Mouse (Mus musculus) stomach, embryonic 15.5 days (tissue): ENCODE measurements around the gene Olfr1378. TPM values are rescaled to one million over a fixed set of nuclear protein-coding genes. Genes with fewer than 3 reads are reported as not detected.

Source experiments
- ATAC-seq: fragments of 200-750 bp; cut with Nextera tagmentation; 2 replicates; pipeline ENCODE4 v1.8.0; 2017; ENCODE audit warnings: low read depth, moderate number of reproducible peaks, moderate TSS enrichment; ENCODE audit not compliant: insufficient read depth, low FRiP score
- H3K27ac ChIP-seq: fragments of 300-500 bp; sonication (generic); 2 replicates; pipeline ENCODE4 v1.5.1; 2015; ENCODE audit warnings: mild to moderate bottlenecking, inconsistent platforms
- H3K27me3 ChIP-seq: fragments of 300-500 bp; sonication (generic); replicated peaks from 2 replicates; pipeline ENCODE4 v1.6.1; 2015; ENCODE audit warnings: inconsistent platforms
- H3K36me3 ChIP-seq: fragments of 300-500 bp; sonication (generic); 2 replicates; pipeline ENCODE4 v1.6.1; 2015; ENCODE audit warnings: inconsistent platforms
- H3K4me1 ChIP-seq: fragments of 300-500 bp; sonication (generic); 2 replicates; pipeline ENCODE4 v1.6.1; 2015; ENCODE audit warnings: inconsistent platforms
- H3K4me2 ChIP-seq: fragments of 300-500 bp; sonication (generic); 2 replicates; pipeline ENCODE4 v1.6.1; 2015; ENCODE audit warnings: mild to moderate bottlenecking, inconsistent platforms
- H3K4me3 ChIP-seq: fragments of 300-500 bp; sonication (generic); replicated peaks from 2 replicates; pipeline ENCODE4 v1.5.1; 2015; ENCODE audit warnings: inconsistent platforms
- H3K9ac ChIP-seq: fragments of 300-500 bp; sonication (generic); 2 replicates; pipeline ENCODE4 v1.6.1; 2015; ENCODE audit warnings: inconsistent platforms
- H3K9me3 ChIP-seq: fragments of 300-500 bp; sonication (generic); 2 replicates; pipeline ENCODE4 v1.6.1; 2016; ENCODE audit warnings: inconsistent platforms
- WGBS: fragments of 180-500 bp; shearing (Covaris S2); methylation state at CpG from one replicate; pipeline ENCODE4 v1.1.7; 2015; 5-methylcytosine and 5-hydroxymethylcytosine counted together
- polyA plus RNA-seq: library from polyadenylated mRNA; unstranded; fragments of >200 nt; fragmentation: Nextera tagmentation; extraction: Ambion mirVana; gene quantifications from 2 replicates; pipeline ENCODE4 v1.2.1, GENCODE M21; 2015

Gene Olfr1378
- polyA plus RNA-seq, 1 experiment from 2014 or later, result not detected

DNA sequence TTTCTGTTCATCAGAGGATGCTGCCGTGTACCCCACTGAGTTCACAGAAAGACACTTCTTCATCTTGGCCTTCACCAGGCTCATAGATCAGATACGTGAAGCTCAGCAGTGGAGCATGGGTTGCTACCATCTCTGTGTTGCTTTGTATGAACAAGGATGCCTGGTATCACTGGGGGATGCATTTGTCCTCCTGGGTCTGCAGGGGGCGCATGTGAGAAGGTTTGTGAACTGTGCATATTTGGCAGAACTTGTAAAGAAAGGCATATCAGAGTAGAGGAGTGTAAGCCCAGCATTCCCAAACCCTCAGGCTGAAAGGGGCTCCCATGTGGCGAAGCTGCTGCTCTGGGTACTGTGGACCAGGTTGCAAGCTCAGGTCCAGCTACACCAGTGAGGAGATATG, 10.9 kb downstream of the Olfr1378 start:
- Histone ChIP-seq H3K4me2 (no peak overlapping the region), H3K9ac (no peak overlapping the region), H3K9me3 (no peaks in the 10 kb centered on the region), H3K4me3 (no peak overlapping the region), H3K4me1 (no peaks in the 10 kb centered on the region), H3K27me3 (no peaks in the 10 kb centered on the region), H3K27ac (no peak overlapping the region), H3K36me3 (no peaks in the 10 kb centered on the region)
- no peak for ATAC-seq
- WGBS, result 70% methylated on average over 4 of the region's 4 CpGs

DNA sequence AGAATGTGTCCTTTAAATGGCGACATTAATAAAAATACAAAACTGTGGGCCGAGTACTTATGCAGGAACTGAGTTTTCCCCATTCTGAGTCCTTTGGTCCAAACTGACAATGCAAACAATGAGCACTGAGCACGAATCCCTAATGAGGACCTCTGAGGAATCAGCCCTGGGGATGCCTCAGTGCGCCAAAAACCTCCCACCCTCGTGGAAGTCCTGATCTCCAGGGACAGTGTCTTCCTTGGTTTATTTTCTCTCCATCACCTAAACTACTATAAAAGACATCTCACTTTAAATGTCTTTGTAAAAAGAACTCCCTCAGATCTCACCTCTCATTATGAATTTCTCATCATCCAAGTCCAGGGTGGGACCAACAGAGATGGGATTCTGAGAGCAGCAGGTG, 15.3 kb downstream of the Olfr1378 start, which contains the start of gene Olfr1377:
Olfr1377 (plus strand) TSS at position 301 of the 400 bp plus-strand sequence.
- Histone ChIP-seq H3K9ac (no peak within 1 kb of the TSS), H3K9me3 (no peaks in the 10 kb centered on the region), H3K36me3 (no peaks in the 10 kb centered on the region), H3K27me3 (no peaks in the 10 kb centered on the region), H3K4me1 (no peaks in the 10 kb centered on the region), H3K4me2 (no peak within 1 kb of the TSS), H3K4me3 (no peak within 1 kb of the TSS), H3K27ac (no peak within 1 kb of the TSS)
- no peak for ATAC-seq
- 70% methylated on average over 5 of the region's 5 CpGs for WGBS

DNA sequence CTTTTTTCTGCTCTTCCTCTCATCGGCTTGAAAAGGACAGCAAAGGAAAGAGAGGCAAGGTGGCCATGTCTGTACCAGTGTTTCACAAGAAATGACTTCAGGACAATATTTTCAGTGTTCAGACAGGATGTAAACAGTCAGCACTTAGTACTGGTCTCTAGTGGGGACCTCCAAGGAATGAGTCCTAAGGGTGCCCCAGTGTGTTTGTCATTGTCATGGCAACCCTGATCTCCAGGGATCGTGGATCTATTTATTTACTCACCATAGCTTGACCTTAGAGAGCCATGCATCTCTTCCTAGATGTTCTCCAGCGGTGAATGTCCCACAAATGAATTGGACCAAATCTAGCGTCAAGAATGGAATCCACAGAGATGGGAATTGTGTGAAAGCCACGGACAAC, 37.0 kb downstream of the Olfr1378 start, which contains the start of gene Olfr51:
Olfr51 (plus strand) TSS at position 301 of the 400 bp plus-strand sequence.
- Histone ChIP-seq H3K27ac (no peak within 1 kb of the TSS), H3K27me3 (no peaks in the 10 kb centered on the region), H3K4me1 (no peaks in the 10 kb centered on the region), H3K4me3 (no peak within 1 kb of the TSS), H3K9me3 (no peaks in the 10 kb centered on the region), H3K9ac (no peak within 1 kb of the TSS), H3K36me3 (no peaks in the 10 kb centered on the region), H3K4me2 (no peak within 1 kb of the TSS)
- 55% methylated on average over 5 of the region's 5 CpGs for WGBS
- no peak for ATAC-seq

DNA sequence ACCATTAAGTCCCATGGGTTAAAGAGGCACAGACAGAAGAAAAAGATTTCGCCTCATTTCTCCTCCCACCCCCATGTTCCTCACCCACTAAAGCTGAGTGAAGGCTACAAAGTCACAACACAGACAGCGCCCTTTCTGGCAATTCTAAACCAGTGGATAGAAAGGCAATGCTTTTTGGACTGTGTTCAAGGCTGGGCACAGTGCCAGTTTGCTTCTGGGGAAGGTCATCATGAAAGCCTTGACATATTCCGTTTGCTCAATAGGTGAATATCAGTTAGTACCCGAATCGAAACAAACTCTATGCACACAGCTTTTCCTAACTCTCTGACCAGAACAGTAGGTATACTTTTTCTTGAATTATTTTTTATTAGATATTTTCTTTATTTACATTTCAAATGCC, 45.5 kb downstream of the Olfr1378 start:
- Histone ChIP-seq H3K4me2 (no peak overlapping the region), H3K36me3 (no peaks in the 10 kb centered on the region), H3K9me3 (no peaks in the 10 kb centered on the region), H3K9ac (no peak overlapping the region), H3K27ac (no peak overlapping the region), H3K4me3 (no peak overlapping the region), H3K27me3 (no peaks in the 10 kb centered on the region), H3K4me1 (no peaks in the 10 kb centered on the region)
- 47% methylated on average over 5 of the region's 5 CpGs for WGBS
- peak; percentile 4; the same call in 1 of the 2 replicates for ATAC-seq

DNA sequence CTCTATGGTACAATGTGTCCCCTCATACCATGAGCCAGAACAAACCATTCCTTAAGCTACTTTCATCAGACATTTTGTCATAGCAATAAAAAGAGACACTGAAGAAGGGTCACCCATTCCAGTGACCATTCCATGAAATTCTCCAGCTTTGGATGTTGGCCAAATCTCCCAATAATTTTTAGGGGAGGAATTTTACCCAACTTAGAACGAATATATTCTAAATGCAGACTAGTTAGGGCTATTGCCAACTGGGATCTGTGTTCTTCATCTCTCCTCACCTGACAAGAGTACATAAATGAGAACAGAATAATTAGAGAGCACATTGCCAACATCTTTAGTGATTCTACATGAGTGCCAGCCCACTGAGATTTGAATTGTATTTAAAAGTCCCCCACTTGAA, 47.6 kb downstream of the Olfr1378 start, which contains the start of gene Olfr54:
Olfr54 (plus strand) TSS at position 301 of the 400 bp plus-strand sequence.
- no peaks in the 10 kb centered on the region for H3K4me1 ChIP-seq
- H3K9ac ChIP-seq, result no peak within 1 kb of the TSS
- H3K27me3 ChIP-seq, result no peaks in the 10 kb centered on the region
- no peaks in the 10 kb centered on the region for H3K36me3 ChIP-seq
- no peak within 1 kb of the TSS for H3K27ac ChIP-seq
- WGBS, result 56% methylated on average over 1 of the region's 1 CpGs
- H3K4me3 ChIP-seq, result no peak within 1 kb of the TSS
- no peak within 1 kb of the TSS for H3K4me2 ChIP-seq
- H3K9me3 ChIP-seq, result no peaks in the 10 kb centered on the region
- ATAC-seq, result no peak

DNA sequence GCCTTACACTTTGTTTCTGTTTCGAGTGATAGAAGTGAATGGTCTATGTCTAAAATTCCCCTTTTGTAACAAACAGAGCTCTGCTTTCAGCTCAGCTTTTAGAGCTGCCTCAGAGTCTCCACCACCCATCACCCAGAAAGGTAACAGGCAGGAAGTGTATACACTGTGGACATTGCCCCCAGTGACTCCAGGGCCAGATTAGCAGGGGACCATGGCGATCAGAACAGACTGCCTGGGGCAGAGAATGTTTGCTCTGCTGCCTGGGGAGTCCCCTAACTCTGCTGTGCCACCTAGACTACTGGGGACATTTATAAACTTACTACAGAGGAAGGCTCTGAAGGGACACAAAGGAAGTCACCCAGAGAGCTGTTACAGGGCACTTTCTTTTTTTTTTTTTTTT, 50.0 kb downstream of the Olfr1378 start:
- no peak overlapping the region for H3K4me2 ChIP-seq
- no peaks in the 10 kb centered on the region for H3K36me3 ChIP-seq
- no peak; the same call in 1 of the 2 replicates for ATAC-seq
- no peak overlapping the region for H3K4me3 ChIP-seq
- no peak overlapping the region for H3K9ac ChIP-seq
- no peaks in the 10 kb centered on the region for H3K27me3 ChIP-seq
- H3K9me3 ChIP-seq, result no peaks in the 10 kb centered on the region
- WGBS, result 49% methylated on average over 2 of the region's 2 CpGs
- no peak overlapping the region for H3K27ac ChIP-seq
- H3K4me1 ChIP-seq, result no peaks in the 10 kb centered on the region

Other genes starting within 250 kb of the Olfr1378 start
- gene Zfp354c, start 138.8 kb upstream of the Olfr1378 start, polyA plus RNA-seq, result 19.8 and 22.0 TPM in 2 replicates
- 0.52 and 0.58 TPM in 2 replicates for gene Zfp879, start 125.0 kb upstream of the Olfr1378 start, polyA plus RNA-seq
- 0.09 and 0.18 TPM in 2 replicates for gene Grm6, start 115.8 kb upstream of the Olfr1378 start, polyA plus RNA-seq
- 5.6 and 5.7 TPM in 2 replicates for gene Zfp454, start 78.9 kb upstream of the Olfr1378 start, polyA plus RNA-seq
- gene Zfp2, start 50.4 kb upstream of the Olfr1378 start, polyA plus RNA-seq, result 9.5 and 11.0 TPM in 2 replicates
- gene Zfp354b, start 34.9 kb upstream of the Olfr1378 start, polyA plus RNA-seq, result 1.0 and 1.3 TPM in 2 replicates
- not detected in 2 replicates for gene 4933414I15Rik, start 22.8 kb upstream of the Olfr1378 start, polyA plus RNA-seq
- gene Prop1, start 12.8 kb upstream of the Olfr1378 start, polyA plus RNA-seq, result not detected in 2 replicates
- not detected in 2 replicates for gene Olfr1377, start 15.4 kb downstream of the Olfr1378 start, polyA plus RNA-seq
- not detected in 2 replicates for gene Olfr51, start 37.1 kb downstream of the Olfr1378 start, polyA plus RNA-seq
- gene Olfr54, start 47.7 kb downstream of the Olfr1378 start, polyA plus RNA-seq, result not detected in 2 replicates
- gene Olfr1375, start 81.6 kb downstream of the Olfr1378 start, polyA plus RNA-seq, result not detected in 2 replicates
- gene Zfp354a, start 92.7 kb downstream of the Olfr1378 start, polyA plus RNA-seq, result 6.3 and 9.4 TPM in 2 replicates